Mouse (Mus musculus) bone marrow macrophage, adult 2 months (primary cell): ENCODE results near the gene Atp6v1g1.

Experiments
- CTCF ChIP-seq: IDR thresholded peaks from 2 replicates; pipeline ENCODE4 v1.5.1; 2012; ENCODE audit warnings: low read depth, mild to moderate bottlenecking, low read length, moderate library complexity
- POLR2A ChIP-seq: IDR thresholded peaks from 2 replicates; pipeline ENCODE4 v1.6.1; 2012; ENCODE audit warnings: mild to moderate bottlenecking, low read depth, low read length, borderline replicate concordance

- TF ChIP-seq POLR2A: no peak
- no peak for TF ChIP-seq CTCF
Measured at GRCm38 (mm10) chr4:63542209-63542608, 2.4 kb upstream of the Atp6v1g1 start.
